Mouse (Mus musculus) activated CD4-positive, CD25-positive, alpha-beta regulatory T cell, adult 4 months (primary cell): ENCODE measurements around the gene Edc3. TPM values are rescaled to one million over a fixed set of nuclear protein-coding genes. Genes with fewer than 3 reads are reported as not detected.

Source experiments
- ATAC-seq: one replicate; pipeline ENCODE4 v1.8.0; 2017
- polyA plus RNA-seq, 2 experiments: library from polyadenylated mRNA; unstranded; fragments of 100-300 nt; shearing (Covaris generic); gene quantifications; one replicate each; pipeline ENCODE4 v1.2.1; 2017

Edc3 gene
- 10 to 100 TPM; 23.1 to 26.5 TPM for polyA plus RNA-seq

DNA sequence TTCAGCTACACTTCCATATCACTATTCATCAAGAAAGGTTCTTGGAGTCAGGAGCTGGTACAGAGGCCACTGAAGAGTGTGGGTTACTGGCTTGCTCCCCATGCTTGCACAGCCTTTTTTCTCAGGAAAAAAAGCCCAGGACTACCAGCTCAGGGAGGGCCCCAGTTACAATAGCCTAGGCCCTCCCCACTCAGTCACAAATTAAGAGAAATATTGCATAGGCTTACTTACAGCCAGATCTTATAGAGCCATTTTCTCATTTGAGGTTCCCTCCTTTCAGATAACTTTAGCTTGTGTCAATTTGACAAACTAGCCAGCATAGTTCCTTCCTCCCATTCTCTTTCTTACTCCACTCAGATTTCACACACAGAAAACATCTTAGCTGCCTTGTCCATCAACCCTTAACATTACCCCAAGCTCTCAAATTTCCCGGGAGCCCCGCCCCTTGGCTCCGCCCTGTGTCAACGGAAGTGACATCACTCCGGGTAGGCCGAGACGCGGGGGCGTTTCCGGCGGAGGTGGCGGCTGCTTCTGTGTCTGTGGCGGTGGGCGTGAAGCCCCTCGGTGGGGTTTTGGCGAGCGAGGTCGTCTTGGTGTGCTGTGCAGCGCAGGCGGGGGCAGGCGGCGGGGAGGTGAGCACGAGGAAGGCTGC, at the start of gene Edc3:
TSS of gene Edc3 (plus strand) at position 473 of the 652 bp plus-strand sequence.
- ATAC-seq, result peak; percentile 94

DNA sequence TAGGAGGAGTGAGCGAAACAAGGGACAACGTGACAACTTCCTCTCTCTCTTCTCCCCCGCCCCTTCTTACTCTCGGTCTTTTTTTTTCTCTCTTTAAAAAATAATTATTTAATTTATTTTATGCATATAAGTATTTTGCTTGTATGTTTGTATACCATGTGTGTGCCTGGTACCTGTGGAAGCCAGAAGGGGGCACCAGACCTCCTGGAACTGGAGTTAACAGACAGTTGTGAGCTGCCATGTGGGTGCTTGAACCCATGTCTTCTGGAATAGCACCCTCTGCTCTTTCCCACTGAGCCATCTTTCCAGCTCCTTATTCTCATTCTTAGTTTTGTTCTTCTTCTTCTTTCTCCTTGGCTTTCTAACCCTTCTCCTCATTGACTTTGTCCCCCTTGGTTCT, 49.4 kb upstream of the Edc3 start:
- ATAC-seq, result no peak

DNA sequence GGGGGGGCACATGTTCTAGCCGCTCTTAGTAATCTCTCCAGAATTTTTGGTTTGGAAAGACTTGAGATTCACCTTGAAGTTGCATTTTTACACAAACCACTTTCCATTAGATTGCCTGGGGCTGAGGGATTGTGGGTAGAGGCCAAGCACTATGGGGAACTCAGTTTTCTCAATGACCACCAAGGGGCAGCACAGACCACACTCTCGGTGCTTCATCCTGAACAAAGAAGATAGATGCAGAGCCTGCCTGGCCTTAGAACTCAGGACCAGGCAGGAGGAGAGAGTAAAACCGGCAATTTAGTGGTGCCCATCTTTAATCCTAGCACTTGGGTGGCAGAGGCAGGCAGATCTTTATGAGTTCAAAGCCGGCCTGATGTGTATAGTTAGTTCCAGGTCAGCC, 48.6 kb upstream of the Edc3 start:
- no peak for ATAC-seq

DNA sequence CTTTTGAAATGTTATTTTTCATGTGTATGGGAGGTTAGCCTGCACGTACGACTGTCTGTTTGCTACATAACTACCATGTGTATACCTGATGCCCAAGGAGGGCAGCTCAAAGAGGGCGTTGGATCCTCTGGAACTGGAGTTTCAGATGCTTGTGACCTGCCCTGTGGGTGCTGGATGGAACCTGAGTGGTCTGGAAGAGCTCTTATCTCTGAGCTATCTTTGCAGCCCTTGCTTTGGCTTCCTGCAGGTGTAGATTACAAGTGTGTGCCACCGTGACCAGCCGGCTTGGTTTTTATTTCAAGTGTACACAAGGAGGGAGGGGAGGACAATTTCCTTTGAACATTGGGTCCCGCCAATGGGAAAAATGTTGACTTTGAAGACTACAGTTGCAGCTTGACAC, 47.8 kb upstream of the Edc3 start:
- ATAC-seq, result no peak

DNA sequence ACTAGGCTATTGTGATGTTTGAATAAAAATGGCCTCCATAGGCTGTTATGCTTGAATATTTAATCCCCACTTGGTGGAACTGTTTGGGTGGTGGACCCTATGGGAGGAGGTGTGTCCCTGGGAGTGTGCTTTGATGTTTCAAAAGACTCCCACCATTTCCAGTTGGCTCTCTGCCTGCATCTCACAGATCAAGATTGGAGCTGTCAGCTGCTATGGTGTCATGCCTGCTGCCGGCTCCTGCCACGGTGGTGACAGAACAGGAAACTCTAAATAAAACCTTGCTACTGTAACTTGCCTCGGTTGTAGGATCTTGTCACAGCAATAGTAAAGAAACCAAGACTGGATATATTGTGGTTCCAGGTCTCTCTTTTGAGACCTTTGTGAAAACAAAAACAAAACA, 46.8 kb upstream of the Edc3 start:
- ATAC-seq, result no peak

DNA sequence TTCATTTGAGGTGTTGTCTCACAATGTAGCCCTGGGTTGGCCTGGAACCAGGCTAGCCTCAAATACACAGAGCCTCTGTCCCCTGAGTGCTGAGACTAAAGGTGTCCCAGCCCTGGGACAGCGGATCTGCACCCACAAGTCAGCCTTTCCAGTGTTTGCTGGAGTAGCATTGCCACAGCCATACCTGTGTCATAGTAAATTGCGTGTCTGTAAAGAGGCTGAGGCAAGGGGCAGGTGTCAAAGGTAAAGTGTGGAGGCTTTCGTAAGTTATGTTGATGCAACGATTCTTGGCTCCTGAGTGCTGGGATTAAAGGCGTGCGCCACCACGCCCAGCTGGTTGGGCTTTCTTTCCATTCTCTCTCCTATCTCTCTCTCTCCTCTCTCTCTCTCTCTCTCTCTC, 43.7 kb upstream of the Edc3 start:
- ATAC-seq, result no peak

DNA sequence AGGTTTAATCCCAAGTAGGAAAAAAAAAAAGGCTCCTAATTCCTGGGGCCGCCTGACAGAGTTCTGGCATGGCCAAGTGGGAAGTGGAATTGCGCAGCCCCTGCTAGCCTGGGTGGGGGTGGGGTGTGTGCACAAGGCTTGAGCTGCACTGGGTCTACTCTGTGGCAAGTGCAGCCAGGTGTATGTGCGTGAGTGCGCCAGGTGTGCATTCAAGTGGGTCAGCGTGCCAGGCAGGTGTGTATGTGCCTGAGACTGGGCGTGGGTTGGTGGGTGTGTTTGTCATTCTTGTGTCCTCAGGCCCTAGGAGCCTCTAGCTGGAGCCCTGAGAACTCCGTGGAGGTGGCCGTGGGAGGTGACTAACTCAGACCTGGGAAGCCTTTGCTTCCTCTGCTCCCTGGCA, 41.8 kb upstream of the Edc3 start:
- ATAC-seq, result no peak

DNA sequence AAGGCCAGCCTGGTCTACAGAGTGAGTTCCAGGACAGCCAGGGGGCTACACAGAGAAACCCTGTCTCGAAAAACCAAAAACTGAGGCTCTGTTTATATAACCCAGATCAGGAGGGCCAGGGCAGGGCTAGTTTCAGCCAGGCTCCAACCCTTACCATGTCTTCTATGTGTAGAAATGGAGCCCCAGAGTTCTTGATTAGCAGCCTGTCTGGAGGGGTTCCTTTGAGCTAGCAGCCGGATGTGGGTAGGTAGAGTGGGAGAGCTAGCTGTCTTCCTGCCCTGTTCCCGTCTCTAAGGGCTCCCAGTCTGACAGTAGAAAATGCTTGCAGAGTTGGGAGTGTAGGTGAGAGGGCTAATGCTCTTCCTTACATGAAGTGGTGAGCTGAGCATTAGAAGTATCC, 41.2 kb upstream of the Edc3 start:
- no peak for ATAC-seq

DNA sequence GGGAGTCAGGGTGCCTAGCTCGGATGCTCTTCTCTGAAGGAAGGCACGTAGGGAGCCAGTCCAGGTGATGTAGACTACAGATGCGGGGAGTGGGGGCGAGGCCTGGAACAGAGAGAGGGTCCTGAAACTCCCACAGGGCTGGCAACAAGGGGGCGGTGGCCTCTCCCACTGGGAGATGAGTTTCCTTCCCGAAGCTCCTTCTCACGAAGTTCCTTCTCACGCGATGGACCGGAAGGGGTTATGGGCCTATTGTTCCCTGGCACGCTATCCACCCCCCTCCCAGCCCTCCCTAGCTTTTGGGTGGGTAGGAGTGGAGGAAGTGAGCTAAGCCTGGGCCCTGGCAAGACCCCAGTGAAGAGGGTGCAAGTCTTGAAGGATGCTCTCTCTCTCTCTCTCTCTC, 40.5 kb upstream of the Edc3 start:
- ATAC-seq, result no peak

DNA sequence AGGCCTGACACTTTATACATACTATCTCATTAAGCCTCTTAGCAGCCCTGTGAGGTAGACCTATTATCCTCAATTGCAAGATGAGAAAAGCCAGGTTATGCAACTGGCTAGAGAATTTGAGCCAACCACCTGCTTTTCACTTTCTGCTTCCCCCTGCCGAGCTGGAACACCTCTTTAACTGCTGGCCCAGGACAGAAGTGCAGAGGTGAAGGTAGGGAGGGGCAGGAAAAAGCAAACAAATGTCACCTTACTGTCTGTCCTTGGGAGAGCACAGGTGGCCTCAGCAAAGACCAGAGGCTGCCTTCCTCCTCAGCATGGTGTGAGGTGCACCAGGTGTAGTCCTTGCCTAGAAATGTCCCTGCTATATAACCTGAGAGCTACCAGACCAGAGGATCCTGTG, 40.1 kb upstream of the Edc3 start:
- no peak for ATAC-seq

DNA sequence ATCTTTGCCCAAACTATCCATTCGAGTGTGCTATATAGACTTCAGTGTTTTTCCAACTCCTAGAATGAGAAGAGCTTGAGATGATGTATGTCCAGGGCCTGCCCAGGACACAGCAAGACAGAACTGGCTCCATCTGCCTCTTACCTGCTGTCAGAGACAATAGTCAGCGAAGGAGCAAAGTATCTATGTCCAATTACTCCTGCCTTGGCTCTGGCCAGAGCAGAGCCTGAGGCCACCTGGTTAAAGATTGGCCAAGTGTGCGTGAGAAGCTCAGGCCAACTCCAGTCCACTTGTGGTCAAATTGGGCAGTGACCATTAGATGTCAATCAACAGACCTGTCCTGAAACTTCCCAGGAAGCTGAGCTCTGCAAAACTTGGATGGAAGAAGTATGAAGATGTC, 38.8 kb upstream of the Edc3 start:
- no peak for ATAC-seq

DNA sequence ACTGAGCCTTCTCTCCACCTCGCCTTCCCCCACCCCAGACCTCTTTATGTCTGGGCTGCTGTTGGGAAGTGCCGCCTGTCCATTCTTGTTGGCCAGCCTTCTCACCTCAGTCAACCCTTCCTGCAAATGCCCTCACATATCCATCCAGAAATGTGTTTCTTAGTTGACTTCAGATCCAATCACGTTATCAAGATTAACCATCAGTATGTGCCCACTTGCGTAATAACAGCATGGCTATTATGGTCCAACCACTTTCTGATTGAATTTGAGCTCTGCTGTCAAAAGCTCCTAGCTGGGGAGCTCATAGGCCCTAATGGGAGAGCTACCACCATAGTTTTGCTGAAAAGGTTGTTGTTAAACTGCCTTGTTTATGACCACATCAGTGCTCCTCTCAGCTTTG, 37.3 kb upstream of the Edc3 start:
- no peak for ATAC-seq

DNA sequence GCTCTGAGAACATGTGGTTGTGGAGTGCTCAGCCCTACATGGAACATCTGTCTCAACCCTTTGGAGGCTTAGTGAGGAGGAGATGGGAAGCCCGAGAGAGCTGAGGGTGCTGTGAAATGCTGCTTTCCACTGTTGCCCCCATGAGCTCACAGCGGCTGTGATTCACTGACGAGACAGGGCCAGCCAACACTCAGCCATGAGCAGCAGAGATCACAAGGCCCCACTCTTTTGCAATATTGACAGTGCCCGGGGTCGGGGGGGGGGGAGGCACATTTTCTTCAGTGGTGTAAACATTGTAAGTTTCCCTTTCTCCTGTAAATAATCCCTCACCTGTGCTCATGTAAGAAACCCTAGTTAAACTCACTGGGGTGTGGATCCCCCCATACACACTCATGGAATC, 36.8 kb upstream of the Edc3 start:
- ATAC-seq, result no peak

DNA sequence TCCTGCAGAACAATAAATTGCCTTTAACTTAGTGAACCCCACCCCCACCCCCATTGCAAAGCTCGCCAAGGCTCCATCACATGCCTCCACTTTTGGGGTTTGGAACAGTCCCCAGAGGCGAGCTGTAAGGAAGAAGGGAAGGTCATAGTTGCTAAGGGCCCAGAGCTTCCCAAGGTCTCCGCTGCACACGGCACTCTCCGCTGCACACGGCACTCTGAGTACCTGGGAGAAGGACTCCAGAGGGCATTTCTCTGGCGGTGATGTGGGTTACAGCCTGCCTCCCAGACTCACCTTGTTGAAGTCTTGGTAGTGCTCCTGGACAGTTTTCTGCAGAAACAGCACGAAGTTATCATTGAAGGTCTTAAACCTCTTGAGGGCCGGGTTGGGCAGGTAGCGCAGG, 26.9 kb upstream of the Edc3 start:
- ATAC-seq, result no peak

DNA sequence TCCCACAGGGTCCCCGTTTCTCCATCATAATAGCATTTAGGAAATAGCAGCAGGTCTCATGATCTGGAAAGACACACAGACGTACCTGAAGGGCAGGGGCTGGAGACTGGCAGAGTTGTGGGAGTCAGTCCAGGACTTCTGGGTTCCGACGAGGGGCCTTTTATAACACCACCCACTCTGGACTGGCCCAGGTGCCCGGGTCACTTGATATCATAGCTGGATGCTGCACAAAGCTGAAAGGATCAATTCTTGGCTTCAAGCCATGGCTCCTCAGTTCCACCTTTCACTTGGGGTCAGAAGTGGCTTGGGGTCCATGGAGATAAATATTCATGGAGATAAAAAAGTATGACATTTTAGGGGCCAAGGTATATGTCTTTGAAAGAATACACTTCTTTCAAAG, 24.8 kb upstream of the Edc3 start, which contains the start of gene Cyp1a2:
TSS of gene Cyp1a2 (minus strand) at position 184 of the 400 bp plus-strand sequence.
- no peak for ATAC-seq

DNA sequence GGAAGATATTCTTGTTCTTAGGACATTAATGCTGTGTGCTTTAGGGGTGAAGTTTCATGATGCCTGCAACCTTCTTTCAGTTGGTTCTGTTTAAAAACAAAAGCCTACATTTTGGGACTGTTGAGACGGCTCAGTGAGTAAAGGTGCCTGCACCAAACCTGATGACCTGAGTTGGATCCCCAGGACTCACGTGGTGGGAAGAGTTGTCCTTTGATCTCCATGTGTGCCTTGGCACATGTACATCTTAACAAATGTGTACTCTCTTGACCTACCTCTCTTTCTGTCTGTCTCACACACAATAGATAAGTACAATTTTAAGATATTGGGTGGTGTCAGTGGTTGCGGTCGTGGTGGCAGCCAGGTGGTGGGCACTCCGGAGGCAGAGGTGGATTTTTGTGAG, 22.3 kb upstream of the Edc3 start:
- ATAC-seq, result no peak

DNA sequence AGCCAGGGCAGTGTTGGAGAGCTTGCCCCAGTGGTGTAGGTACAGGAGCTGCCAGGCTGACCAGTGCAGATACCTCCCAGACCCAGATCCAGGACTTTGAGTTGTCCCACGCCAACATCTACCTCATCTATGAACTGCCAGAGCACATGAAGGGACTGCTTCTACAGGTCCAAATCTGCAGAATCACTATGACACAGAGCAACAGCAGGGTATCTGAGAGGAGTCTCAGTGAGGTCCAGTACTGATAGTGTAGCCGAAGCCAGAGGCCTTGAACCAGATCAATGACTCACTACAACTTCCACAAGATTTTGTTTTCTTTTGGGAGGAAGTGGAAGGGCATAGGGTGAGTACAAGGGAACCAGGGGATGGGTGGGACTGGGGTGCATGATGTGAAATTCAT, 20.6 kb upstream of the Edc3 start, which contains the start of gene Cyp1a1:
TSS of gene Cyp1a1 (plus strand) at position 178 of the 400 bp plus-strand sequence.
- no peak for ATAC-seq

DNA sequence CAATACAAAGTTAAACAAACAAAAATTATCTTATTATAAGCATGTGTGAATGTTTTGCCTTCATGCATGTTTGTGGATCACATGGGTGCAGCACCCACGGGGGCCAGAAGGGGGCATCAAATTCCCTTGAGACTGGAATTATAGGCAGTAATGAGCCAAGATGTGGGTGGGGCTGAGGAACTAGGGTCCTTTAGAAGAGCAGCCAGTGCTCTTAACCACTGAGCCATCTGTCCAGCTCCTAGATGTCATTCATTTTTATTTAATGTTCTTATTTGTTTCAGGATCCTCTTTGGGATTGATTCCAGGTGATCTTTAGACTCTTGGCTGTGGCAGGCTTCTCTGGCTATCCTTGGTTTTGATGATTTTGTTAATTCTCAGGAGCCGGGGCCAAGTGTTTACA, 20.2 kb upstream of the Edc3 start:
- no peak for ATAC-seq

DNA sequence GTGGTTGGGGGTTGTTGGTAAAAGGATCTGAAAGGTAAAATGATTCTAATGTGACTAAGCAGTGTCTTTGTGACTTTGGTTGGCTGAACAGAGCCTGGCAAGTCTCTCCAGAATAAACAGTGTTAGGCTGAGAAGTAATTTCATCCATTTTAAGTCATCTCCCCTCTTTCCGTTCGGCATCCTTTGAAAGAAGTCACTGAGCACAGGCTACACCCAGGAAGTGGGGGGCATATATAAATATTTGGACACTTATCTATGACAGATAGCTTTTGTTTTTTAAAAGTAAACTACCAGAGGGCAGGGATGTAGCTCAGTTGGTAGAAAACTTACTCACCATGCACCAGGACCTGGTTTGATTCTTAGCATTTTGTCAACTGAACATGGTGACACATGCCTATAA, 19.7 kb upstream of the Edc3 start:
- no peak for ATAC-seq

DNA sequence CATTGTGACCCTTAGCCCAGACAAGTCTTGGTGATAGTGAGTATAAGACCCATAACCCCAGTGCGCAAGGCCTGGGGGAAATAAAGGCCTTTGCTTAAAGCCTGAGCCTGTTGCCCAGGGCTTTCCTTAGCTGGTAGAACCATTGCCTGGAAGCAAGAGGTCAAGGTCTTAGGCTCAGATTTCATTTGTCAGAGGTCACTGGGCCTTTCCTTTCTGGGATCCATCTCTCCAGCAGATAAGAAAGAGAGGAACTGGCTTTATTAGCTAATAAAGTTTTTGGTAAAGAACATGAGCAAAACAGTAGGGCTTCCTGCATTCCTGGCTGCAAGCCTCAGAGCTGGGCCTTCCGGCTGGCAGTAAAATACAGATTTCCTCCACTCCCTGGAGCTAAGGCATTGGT, 14.2 kb upstream of the Edc3 start:
- no peak for ATAC-seq

DNA sequence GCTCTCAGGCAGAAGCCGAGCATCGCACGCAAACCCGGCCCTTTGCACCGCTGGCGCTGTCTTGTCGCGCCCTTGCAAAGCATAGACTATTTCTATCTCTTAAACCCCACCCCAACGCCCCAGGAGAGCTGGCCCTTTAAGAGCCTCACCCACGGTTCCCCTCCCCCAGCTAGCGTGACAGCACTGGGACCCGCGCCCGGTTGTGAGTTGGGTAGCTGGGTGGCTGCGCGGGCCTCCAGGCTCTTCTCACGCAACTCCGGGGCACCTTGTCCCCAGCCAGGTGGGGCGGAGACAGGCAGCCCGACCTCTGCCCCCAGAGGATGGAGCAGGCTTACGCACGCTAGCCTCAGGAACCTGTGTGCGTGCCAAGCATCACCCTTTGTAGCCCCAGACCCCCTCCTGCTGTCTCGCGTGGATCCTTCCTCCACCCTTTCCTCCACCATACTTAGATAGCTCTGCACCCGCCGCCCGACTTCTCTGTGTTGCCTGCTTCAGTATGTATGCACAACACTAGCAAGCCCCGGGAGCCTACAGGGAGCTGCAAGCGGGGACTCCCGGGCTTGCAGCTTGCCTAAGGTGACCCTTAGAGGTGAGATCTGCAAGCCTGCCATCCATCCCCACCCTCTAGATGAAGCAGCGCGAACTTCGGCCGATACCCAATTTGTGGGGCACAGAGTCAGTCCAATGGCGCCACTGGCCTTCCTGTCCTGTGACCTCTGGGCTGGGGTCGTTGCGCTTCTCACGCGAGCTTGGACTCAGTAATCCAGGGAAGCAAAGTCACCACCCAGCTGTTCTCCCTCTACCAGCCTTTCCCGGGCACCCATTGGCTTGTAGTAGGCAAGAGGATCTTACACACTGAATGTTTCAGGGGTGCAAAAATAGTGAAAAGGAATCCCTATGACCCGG, 11.7 kb upstream of the Edc3 start:
- no peak for ATAC-seq

DNA sequence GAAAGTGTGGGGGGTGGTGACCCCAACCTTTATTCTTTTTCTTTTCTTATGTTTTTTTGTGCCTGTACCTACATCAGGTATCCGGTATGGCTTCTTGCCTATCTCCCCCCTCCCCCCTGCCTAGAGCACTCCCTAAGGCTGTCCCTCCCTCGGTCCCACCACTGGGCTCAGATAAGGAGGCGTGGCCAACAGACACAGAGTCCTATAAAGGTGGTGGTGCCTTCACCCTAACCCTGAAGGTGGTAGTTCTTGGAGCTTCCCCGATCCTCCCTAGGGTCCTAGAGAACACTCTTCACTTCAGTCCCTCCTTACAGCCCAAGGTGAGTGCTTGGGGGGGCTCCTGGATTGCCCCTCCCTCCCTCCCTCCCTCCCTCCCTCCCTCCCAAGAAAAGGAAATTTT, 11.0 kb upstream of the Edc3 start:
- no peak for ATAC-seq

DNA sequence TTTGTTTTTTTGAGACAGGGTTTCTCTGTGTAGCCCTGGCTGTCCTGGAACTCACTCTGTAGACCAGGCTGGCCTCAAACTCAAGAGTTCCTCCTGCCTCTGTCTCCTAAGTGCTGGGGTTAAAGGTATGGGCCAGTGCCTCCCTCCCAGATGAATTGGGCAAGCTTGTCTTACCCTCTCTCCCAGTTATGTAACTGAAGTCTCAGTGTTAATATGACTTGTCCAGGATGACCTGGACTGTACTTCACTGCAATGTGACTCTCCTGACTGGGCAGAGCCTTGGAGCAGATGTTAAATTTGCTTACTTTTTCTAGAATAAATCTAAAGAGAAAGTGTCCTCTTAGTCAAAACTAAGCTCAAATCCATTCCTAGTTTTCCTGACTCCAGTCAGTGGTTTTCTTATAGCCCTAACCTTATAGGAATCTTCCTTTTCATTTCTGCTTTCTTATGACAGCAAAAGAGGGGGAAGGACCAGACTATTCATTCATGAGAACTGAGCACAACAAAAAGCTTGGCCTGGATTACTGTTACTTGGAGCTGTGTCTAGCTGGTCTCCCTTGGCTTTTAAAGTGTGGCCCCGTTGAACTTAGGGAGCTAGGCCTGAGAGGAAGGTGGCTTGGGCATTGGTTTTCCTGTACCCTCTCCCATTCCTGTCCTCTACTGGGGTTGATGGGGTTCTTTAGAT, 9.7 kb upstream of the Edc3 start:
- no peak for ATAC-seq

DNA sequence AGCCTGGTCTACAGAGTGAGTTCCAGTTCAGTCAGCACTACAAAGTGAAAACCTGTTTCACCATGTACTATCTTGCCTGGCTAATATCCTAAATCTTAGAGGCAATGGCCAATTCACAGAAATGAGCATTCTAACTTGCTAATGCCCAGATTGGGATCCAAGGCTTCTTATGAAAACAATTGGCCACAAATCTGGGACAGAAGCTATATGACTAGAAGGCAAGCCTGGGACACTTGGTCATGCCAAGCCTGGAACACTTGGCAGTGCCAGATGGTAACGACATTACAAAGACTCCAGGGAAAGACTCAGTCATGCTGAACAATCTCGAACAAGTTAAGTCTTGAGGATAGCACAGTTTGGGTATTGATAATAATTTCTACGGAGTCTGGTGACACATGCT, 1.8 kb upstream of the Edc3 start:
- ATAC-seq, result no peak
